Mouse (Mus musculus): ENCODE results near the gene Stk32c.

DNA sequence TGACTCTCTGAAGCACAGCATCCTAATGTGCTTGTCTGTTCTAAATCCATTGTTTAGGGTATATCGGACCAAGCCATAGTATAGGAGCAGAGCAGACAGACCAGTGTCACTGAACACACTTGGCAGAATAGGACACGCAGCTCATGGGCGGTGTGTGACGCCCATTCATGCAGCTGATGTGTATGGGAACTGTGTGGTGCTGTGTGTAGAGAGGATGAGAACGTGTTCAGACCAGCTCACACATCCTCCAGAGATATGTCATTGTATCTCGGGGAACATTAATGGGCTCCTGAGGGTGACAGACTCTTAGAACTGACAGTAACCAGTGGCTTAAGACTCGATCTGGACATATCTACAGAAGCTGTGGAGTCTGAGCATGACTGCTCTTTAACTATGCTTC lies 13.3 kb upstream of the Stk32c start:
- TF ChIP-seq CTCF (IDR thresholded peaks at IDR 0.05; ENCODE audit: low read depth) = no peak
- TF ChIP-seq EP300 (optimal IDR thresholded peaks at IDR 0.05) = no peak
